Mouse (Mus musculus): ENCODE measurements at regions not wholly inside any gene's neighbourhood (a gene's known extent, or its start where the extent isn't known, plus 50 kb on each side); places are given as distances from the start of the nearest gene placed in this dataset.

DNA sequence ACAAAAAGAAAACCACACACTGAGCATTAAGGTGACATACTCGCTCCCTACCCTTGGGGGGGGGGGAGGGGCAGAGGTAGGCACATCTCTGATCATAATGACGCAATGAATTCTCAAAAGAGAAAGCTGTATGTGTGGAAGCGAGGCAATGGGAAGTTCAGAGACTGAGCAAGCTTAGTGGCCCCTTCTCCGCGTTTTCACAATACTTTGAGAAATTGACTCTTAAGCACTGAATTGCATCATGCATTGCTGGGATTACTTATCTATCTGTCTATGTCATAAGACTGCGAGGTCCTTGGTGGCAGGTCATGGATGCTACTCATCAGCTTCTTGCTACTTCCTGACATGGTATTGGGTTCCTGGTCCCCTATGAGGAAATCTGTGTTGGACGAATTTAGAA lies 193.2 kb upstream of the Dkk2 start:
- no peaks in the 10 kb centered on the region for H3K27me3 ChIP-seq
- no peak overlapping the region for H3K4me2 ChIP-seq
- no peaks in the 10 kb centered on the region for H3K9me3 ChIP-seq
- 88% methylated on average over 7 of the region's 7 CpGs for WGBS
- no peaks in the 10 kb centered on the region for H3K4me1 ChIP-seq (replicated peaks)
- H3K27ac ChIP-seq (replicated peaks): no peak overlapping the region
- no peaks in the 10 kb centered on the region for H3K36me3 ChIP-seq
- H3K9ac ChIP-seq: no peak overlapping the region
- no peak overlapping the region for H3K4me3 ChIP-seq
- ATAC-seq (ENCODE audit: low read depth): no peak

DNA sequence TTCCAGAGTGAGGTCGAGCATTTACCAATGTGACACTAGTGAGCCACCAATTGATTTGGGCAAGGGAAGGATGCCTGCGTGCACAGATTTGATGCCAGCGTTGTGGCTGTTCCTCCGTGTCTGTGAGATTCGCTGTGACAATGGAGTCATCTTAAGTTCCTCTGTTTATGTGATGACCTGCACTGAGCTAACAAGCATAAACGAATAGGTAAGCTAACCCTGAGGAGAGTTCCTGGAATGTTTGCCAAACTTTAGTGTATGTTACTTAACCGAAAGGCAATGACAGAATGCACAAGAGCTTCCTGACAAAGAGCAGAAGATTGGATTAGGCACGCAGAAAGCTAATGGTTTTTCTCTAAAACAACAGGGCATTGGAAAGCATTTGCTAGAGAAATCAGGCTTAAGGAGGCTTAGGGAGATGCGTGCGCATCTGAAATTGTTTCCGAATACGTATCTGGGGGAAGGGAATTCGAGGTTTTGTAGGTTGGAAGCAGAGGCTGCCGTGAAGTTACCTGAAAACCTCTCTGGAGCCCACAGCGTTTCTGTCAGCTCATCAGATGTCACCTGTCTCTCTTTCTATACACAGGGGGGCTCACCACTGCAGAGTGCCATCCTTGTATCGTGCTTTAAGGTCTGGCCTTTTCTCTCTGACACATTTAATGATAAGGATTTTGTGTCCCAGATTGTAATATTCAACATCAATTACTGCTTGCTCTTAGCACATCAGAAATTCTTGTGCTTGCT lies 191.9 kb upstream of the Dkk2 start:
- Histone ChIP-seq H3K4me3 (no peak overlapping the region), H3K27me3 (no peaks in the 10 kb centered on the region), H3K36me3 (no peaks in the 10 kb centered on the region), H3K9ac (no peak overlapping the region), H3K9me3 (no peaks in the 10 kb centered on the region), H3K4me2 (no peak overlapping the region), H3K27ac (replicated peaks) (no peak overlapping the region), H3K4me1 (replicated peaks) (no peaks in the 10 kb centered on the region)
- ATAC-seq (ENCODE audit: low read depth): no peak
- 80% methylated on average over 16 of the region's 16 CpGs for WGBS

DNA sequence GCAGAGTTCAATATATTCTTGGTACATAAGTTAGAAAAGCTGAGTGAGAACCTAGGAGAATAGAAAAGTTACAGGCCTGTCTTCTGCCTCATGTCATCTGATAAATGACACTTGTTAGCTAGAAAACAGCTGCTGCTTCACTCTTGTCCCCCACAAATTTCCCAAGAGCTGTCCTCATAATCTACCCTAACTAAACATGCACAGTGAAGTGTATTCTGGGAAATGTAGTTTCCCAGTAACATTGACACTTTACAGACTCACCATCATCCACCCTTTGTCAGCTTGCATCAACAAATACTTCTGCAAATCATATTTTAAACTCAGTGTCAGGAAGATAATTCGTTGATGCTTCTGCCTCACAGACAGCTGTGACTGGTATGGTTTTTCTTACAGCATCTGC lies 190.0 kb upstream of the Dkk2 start:
- H3K4me2 ChIP-seq: no peak overlapping the region
- H3K9ac ChIP-seq: no peak overlapping the region
- WGBS: 69% methylated on average over 1 of the region's 1 CpGs
- no peaks in the 10 kb centered on the region for H3K4me1 ChIP-seq (replicated peaks)
- no peaks in the 10 kb centered on the region for H3K27me3 ChIP-seq
- H3K36me3 ChIP-seq: no peaks in the 10 kb centered on the region
- ATAC-seq (ENCODE audit: low read depth): no peak
- no peak overlapping the region for H3K27ac ChIP-seq (replicated peaks)
- H3K4me3 ChIP-seq: no peak overlapping the region
- no peaks in the 10 kb centered on the region for H3K9me3 ChIP-seq

DNA sequence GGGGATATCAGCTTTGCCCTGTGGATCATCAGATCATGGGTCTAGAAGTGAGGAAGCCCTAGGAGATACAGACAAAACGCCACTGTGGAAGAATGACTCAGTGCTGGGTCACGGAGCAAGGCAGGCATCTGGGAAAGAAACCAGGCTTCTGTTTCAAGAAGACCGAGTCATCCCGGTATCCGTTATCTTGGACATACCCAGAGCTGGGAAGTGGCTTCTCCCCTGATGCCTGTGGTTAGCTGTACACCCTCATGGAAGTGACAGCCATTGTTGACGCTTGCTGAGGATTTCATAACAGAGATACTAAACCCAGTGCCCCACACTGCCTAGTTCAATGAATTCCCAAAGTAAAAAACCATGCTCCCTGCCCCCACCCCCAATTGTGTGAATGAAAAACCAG lies 171.6 kb upstream of the Dkk2 start:
- Histone ChIP-seq H3K4me3 (no peak overlapping the region), H3K4me2 (no peak overlapping the region), H3K36me3 (no peaks in the 10 kb centered on the region), H3K27me3 (no peaks in the 10 kb centered on the region), H3K27ac (replicated peaks) (no peak overlapping the region), H3K9ac (no peak overlapping the region), H3K4me1 (replicated peaks) (0 out of 2 replicates have a peak, but pooled peaks cover 5% of the 10 kb centered on the region), H3K9me3 (no peaks in the 10 kb centered on the region)
- 86% methylated on average over 6 of the region's 6 CpGs for WGBS
- ATAC-seq (ENCODE audit: low read depth): no peak

DNA sequence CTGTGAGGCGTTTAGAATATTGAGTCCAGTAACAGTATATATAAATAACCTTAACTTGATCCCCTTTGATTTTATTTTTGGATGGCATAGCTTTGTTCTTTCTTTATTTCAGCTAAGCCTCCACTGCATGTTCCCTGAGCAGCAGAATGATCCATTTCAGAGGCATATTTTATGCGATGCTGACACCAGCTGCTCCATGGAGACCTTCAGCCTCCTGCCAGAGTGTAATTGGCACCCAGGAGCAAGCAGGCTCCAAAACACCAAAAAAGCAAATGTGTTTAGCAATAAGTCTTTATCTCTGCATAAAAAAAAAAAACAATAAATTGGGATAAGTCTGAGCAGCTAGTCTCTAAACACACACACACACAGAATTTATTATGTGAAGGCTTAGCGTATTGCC lies 170.7 kb upstream of the Dkk2 start:
- H3K27ac ChIP-seq (replicated peaks): no peak overlapping the region
- no peak overlapping the region for H3K4me3 ChIP-seq
- no peaks in the 10 kb centered on the region for H3K27me3 ChIP-seq
- no peaks in the 10 kb centered on the region for H3K9me3 ChIP-seq
- H3K9ac ChIP-seq: no peak overlapping the region
- no peak for ATAC-seq (ENCODE audit: low read depth)
- 0 out of 2 replicates have a peak, but pooled peaks cover 5% of the 10 kb centered on the region for H3K4me1 ChIP-seq (replicated peaks)
- H3K4me2 ChIP-seq: no peak overlapping the region
- no peaks in the 10 kb centered on the region for H3K36me3 ChIP-seq
- 73% methylated on average over 3 of the region's 3 CpGs for WGBS

DNA sequence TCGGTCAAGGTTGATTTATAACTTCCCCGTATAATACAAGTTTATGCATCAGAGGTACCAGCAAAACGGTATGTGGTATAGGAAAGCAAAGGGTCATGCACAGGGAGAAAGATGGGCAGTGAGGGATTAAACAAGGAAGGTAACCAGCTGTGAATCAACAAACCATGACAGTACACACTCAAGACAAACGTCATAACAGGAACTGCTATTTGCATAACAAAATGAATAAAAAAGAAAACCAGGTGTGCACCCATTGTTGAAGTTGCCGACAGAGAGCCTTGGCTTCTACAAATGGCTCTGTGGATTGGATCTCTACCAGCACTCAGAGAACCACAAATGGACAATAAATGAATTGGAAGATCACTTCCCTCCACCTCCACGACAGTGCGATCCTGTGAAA lies 170.1 kb upstream of the Dkk2 start:
- Histone ChIP-seq H3K36me3 (no peaks in the 10 kb centered on the region), H3K27me3 (no peaks in the 10 kb centered on the region), H3K4me2 (no peak overlapping the region), H3K9me3 (no peaks in the 10 kb centered on the region), H3K9ac (no peak overlapping the region), H3K27ac (replicated peaks) (no peak overlapping the region), H3K4me1 (replicated peaks) (0 out of 2 replicates have a peak, but pooled peaks cover 8% of the 10 kb centered on the region), H3K4me3 (no peak overlapping the region)
- ATAC-seq (ENCODE audit: low read depth): no peak
- 72% methylated on average over 7 of the region's 7 CpGs for whole genome bisulfite sequencing

DNA sequence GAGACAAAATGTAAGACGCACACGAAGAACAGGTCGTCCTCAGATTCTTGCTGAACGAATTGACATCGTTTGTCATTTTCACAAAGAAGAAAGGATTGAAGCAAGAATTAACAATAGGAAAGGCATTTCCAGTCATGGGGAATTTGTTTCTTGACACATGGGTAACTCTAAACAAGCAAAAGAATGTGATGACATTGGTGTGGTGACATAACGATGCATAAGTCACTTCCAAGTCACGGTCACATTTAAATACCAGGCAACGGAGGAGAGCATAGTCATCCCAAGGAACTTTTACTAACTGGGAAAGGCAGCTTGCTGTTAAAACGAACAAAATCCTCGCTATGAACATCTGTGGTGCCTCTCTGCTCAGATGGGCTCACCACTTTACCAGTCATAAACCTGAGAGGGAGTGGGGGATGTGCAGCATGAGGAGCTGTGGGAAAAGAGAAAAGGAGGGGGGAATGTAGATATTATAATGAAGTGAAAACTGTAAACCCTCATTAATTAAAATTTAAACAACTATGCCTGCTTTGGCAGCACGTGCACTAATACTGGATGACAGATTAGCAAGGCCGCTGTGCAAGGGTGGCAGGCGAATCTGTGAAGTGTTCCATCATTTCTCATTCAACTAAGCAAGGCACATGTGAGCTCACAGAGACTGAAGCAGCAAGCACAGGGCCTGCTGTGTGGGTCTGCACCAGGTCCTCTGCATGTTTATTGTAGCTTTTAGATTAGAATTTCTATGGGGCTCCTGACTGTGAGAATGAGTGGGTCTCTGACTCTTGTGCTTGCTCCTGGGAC lies 167.2 kb upstream of the Dkk2 start:
- ATAC-seq (ENCODE audit: low read depth): no peak
- Histone ChIP-seq H3K9ac (no peak overlapping the region), H3K9me3 (no peaks in the 10 kb centered on the region), H3K27me3 (no peaks in the 10 kb centered on the region), H3K4me2 (no peak overlapping the region), H3K27ac (replicated peaks) (no peak overlapping the region), H3K4me3 (no peak overlapping the region), H3K36me3 (no peaks in the 10 kb centered on the region), H3K4me1 (replicated peaks) (0 out of 2 replicates have a peak, but pooled peaks cover 8% of the 10 kb centered on the region)
- 49% methylated on average over 13 of the region's 13 CpGs for WGBS

DNA sequence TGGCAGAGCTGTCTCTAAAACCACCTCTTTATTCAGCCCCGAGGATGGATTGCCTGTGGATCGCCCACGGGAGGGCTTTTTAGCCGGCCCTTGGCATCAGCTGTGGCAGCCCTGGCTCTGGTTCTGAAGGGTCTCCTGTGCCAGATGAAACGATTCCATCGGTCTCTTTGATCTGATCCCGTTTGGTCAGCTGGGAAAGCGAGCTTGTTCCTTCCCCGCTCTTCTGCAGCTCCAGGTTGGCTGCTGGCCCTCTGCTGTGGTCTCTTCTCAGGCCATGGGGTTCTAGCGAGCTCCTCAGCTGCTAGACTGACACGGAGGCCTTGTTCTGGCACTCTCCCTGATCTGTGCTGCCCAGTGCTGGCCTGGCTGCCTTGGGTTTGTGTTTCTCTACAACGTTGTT lies 165.6 kb upstream of the Dkk2 start:
- 70% methylated on average over 12 of the region's 12 CpGs for WGBS
- no peak for ATAC-seq (ENCODE audit: low read depth)
- Histone ChIP-seq H3K4me1 (replicated peaks) (0 out of 2 replicates have a peak, but pooled peaks cover 8% of the 10 kb centered on the region), H3K27ac (replicated peaks) (no peak overlapping the region), H3K36me3 (no peaks in the 10 kb centered on the region), H3K4me2 (no peak overlapping the region), H3K4me3 (no peak overlapping the region), H3K27me3 (no peaks in the 10 kb centered on the region), H3K9ac (no peak overlapping the region), H3K9me3 (no peaks in the 10 kb centered on the region)

DNA sequence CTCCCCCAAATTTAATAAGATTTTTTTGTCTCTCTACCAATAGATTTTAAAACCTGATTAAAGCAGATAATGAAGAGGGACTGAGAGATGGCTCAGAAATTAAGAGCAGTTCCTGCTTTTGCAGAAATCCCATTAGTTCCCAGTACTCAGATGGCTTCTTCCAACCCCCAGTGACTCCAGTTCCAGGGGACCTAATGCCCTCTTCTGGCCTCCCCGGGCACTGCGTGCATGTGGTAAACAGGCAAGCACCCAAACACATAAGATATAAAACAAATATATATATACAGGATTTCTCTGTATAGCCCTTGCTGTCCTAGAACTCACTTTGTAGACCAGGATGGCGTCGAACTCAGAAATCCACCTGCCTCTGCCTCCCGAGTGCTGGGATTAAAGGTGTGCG lies 163.9 kb upstream of the Dkk2 start:
- Histone ChIP-seq H3K9me3 (no peaks in the 10 kb centered on the region), H3K9ac (no peak overlapping the region), H3K4me1 (replicated peaks) (0 out of 2 replicates have a peak, but pooled peaks cover 8% of the 10 kb centered on the region), H3K36me3 (no peaks in the 10 kb centered on the region), H3K4me3 (no peak overlapping the region), H3K27ac (replicated peaks) (no peak overlapping the region), H3K4me2 (no peak overlapping the region), H3K27me3 (no peaks in the 10 kb centered on the region)
- ATAC-seq (ENCODE audit: low read depth): no peak
- WGBS: 79% methylated on average over 6 of the region's 6 CpGs

DNA sequence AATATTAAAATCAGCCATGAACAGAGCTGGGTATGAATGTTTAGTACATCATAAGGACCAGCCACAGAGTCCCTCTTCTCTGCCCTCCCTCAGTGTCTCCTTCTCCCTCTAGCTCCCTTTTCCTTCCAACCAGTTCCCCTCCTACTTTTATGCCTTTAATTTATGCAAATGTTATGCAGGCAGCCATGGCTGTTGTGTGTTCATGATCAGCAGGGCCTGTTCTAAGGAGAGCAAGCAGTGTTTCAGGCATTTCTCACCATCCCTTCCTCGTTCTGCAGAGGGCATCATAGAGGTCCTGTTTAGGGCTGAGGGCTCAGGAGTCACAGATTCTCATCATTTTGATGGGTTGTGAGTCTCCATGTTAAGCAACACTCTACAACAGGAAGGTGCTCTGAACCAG lies 162.4 kb upstream of the Dkk2 start:
- ATAC-seq (ENCODE audit: low read depth): no peak
- Histone ChIP-seq H3K27me3 (no peaks in the 10 kb centered on the region), H3K4me3 (no peak overlapping the region), H3K27ac (replicated peaks) (no peak overlapping the region), H3K9me3 (no peaks in the 10 kb centered on the region), H3K4me2 (no peak overlapping the region), H3K36me3 (no peaks in the 10 kb centered on the region), H3K9ac (no peak overlapping the region), H3K4me1 (replicated peaks) (0 out of 2 replicates have a peak, but pooled peaks cover 8% of the 10 kb centered on the region)
- WGBS: 50% methylated on average over 1 of the region's 1 CpGs

DNA sequence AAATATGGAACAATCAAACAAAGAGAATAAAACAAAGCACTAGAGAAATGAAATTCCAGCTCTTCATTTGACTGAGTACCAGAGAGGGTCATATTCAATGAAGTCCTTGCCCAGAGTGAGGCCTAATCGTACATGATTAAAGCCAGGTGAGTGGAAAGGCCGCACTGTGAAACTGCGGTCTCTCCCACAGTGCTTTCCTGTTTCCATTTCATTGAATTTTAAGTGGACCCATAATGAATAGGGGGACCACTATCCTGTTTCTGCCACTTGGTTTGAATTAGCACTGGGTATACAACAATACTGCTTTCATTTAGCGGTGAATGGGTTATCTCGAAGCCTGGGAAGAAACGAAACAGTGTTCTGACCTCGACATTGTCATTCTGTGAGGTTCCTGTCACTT lies 144.2 kb upstream of the Dkk2 start:
- ATAC-seq (ENCODE audit: low read depth): no peak
- 70% methylated on average over 7 of the region's 7 CpGs for WGBS
- no peaks in the 10 kb centered on the region for H3K36me3 ChIP-seq
- H3K4me1 ChIP-seq (replicated peaks): 0 out of 2 replicates have a peak, but pooled peaks cover 4% of the 10 kb centered on the region
- no peaks in the 10 kb centered on the region for H3K9me3 ChIP-seq
- H3K27ac ChIP-seq (replicated peaks): no peak overlapping the region
- H3K27me3 ChIP-seq: no peaks in the 10 kb centered on the region
- no peak overlapping the region for H3K4me2 ChIP-seq
- H3K4me3 ChIP-seq: no peak overlapping the region
- H3K9ac ChIP-seq: no peak overlapping the region

DNA sequence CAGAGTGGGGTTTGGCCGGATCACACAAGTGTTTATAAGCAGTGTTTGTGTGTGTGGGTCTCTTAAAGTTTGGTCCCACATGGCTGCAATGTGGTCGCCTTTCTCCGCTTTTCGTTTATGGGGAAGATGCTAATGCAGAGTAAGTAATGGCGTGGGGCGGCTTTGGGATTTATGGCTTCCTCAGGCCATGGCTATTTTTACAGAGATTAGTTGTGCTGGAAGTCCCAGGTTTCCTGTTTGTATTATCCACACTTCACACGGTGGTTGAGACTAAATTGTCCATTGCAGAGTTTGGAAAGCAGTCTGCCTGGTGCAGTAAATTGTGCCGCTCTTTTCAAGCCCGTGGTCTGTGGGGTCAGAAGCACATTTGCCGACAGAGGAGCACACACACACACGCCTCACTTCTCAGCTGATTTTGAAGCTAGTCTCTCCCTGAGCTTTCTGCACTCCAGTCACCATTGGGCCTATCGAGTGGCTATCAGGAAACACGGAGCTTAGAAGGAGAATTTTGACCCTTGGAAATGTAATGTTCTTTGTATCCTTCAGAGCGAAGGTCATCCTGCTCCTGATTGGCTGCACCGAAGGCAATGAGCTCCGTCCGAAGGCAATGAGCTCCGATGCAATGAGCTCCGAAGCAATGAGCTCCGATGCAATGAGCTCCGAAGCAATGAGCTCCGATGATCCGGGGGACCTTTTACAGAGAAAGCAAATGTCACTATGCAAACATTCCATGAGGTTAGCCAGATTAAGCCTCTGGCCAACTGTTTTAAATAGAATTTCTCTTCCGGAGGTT lies 142.9 kb upstream of the Dkk2 start:
- Histone ChIP-seq H3K9me3 (no peaks in the 10 kb centered on the region), H3K4me3 (no peak overlapping the region), H3K9ac (no peak overlapping the region), H3K27ac (replicated peaks) (no peak overlapping the region), H3K4me1 (replicated peaks) (0 out of 2 replicates have a peak, but pooled peaks cover 4% of the 10 kb centered on the region), H3K4me2 (peak overlapping the region; percentile 25; the same call in 1 of the 2 replicates), H3K36me3 (no peaks in the 10 kb centered on the region), H3K27me3 (no peaks in the 10 kb centered on the region)
- ATAC-seq (ENCODE audit: low read depth): peak; percentile 47; the same call in 1 of the 2 replicates
- WGBS: 66% methylated on average over 24 of the region's 24 CpGs
